Mouse (Mus musculus): ENCODE measurements around the gene Maml2. TPM values are rescaled to one million over a fixed set of nuclear protein-coding genes. Genes with fewer than 3 reads are reported as not detected.

Gene Maml2
- total RNA-seq (2021) = 1 to 10 TPM; 6.2 to 7.1 TPM

DNA sequence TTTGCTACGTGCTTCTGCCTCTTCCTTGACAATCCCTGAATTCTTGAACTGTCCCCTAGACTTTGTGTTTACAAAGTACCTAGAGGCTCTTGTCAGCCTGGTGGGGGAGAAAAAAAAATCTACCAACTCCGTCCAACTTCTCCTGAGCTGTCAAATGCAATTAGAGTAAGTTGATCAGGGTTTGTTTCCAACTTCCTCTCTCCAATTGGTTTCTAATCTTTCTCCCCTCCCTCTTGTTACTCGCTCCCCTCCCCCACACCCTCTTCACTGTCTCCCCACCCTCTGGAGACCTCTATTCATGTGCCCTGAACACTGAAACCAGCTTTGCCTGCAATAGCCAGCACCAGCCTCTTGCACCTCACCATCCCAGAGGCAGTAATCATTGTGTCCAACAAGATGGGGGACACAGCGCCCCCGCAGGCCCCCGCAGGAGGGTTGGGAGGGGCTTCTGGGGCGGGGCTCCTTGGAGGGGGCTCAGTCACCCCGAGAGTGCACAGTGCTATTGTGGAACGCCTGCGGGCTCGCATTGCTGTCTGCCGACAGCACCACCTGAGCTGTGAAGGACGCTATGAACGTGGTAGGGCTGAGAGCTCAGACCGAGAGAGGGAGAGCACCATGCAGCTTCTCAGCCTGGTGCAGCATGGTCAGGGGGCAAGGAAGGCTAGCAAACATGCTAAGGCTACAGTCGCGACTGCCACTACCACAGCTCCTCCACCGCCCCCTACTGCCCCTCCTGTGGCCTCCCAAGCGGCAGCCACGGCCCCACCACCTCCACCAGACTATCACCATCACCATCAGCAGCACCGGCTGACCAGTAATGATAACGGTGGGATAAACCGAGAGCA is at the start of gene Maml2:
Maml2 (plus strand) TSS at position 290 of the 845 bp plus-strand sequence.
- intact Hi-C loops (cut with DNase I) = loop anchor here (2.0 kb wide), 3 partner anchors 51 to 383 kb away; partner anchors contain the start of gene Ccdc82
- peak; percentile 24 to 33 for DNase-seq (ENCODE audit: low spot score in 2 of 2)

DNA sequence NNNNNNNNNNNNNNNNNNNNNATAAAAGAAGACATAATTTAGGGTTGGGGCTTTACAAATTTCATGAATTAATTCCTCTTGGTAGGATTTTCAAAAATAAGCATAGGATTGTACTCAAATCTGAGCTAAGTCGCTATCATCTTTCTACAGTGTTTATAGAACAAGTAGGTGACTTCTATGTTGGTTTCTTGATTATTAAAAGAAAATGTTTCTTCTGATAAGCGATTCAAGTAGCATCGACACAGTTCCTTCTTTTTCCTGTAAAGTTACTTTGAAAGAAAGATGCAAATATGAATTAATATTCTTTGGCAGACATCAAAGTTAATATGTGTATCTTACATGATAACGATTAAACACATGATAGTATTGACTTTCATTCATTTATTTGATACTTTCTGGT is 49.7 kb upstream of the Maml2 start:
- intact Hi-C loops (cut with DNase I) = no loop called here

DNA sequence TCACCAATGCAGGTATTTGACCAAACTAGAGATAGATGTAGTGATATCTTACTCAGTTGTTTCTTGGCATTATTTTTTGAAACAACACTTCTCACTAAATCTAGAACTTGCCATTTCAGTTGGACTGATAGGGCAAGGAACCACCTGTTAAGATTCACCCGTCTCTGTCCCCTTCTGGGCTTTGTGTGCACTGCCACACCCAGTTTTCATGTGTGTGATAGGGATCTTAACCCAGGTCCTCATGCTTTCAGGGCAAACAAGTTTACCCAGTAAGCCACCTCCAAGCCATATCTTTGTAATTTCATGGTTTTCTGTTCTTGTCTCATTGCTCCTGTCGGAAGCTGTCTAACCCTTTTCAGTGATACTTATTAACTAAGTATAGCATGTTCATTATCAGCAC is 46.5 kb upstream of the Maml2 start:
- intact Hi-C loops (cut with DNase I) = no loop called here
- DNase-seq (ENCODE audit: low spot score in 2 of 2) = no peak

More for the DNA sequence above, 49.7 kb upstream of the Maml2 start:
- DNase-seq (ENCODE audit: low spot score in 2 of 2) = no peak

- no peak for DNase-seq (ENCODE audit: low spot score in 2 of 2)
Observed at GRCm38 (mm10) chr9:13256726-13257125, 41.0 kb upstream of the Maml2 start.

DNA sequence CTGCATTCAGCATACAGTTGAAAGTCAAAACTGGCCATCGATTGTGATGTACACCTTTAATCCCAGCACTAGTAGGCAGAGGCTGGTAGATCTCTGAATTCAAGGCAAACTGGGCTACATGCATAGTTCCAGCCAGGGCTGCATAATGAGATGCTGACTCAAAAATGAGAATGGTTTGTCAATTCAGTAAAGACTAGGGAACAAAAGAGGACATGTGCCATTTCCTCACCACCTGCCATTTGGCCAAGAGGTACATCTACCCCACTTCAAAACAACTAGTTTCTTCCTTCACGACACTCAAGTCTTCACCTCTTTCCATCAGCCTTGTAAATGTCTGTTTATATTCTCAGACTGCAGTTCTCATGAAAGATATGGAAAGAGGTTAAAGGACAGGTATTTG is 39.6 kb upstream of the Maml2 start:
- DNase-seq (ENCODE audit: low spot score in 2 of 2) = no peak

More at GRCm38 (mm10) chr9:13256726-13257125, 41.0 kb upstream of the Maml2 start:
- intact Hi-C loops (cut with DNase I) = no loop called here

DNA sequence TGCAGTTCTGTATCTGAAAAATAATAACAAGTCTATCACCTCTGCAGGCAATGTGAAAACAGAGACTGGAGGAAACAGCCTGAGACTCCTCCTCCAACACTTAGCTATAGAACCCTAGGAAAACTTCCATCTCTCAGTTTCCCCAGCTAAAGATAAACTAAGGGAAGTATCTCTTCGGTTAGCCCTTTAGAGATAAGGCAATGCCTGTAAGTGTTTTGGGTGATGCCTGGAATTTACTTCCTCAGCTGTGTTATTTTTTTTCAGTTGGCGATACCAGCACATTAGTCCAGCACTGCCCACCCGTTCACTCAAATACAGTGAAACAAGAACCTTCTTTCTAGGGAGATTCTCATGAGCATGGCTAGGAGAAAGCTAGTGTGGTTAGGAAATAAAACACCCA is 36.8 kb upstream of the Maml2 start:
- intact Hi-C loops (cut with DNase I) = no loop called here
- DNase-seq (ENCODE audit: low spot score in 2 of 2) = no peak

More for the DNA sequence above, 39.6 kb upstream of the Maml2 start:
- intact Hi-C loops (cut with DNase I) = no loop called here

DNA sequence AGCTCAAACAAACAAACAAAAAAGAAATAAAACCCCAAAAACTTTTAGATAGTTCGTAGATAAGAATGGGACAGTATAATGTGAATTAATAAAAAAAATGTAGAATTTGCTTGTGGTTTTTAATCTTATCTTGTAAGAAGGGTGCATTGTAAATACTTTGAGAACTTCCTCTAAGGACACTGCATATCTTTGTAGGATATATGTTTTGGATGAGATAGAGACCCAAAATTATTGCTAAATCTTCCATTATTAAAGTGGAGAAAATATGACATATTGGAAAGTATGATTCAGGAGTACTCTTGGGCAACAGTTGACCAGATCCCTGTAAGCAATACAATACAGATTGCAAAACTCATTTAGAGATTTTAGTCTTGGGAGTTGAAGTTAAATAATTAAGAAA is 24.5 kb upstream of the Maml2 start:
- DNase-seq (ENCODE audit: low spot score in 2 of 2) = no peak
- intact Hi-C loops (cut with DNase I) = no loop called here

- no peak for DNase-seq (ENCODE audit: low spot score in 2 of 2)
- intact Hi-C loops (cut with DNase I) = no loop called here
Observed at GRCm38 (mm10) chr9:13287482-13287881, 10.3 kb upstream of the Maml2 start.

DNA sequence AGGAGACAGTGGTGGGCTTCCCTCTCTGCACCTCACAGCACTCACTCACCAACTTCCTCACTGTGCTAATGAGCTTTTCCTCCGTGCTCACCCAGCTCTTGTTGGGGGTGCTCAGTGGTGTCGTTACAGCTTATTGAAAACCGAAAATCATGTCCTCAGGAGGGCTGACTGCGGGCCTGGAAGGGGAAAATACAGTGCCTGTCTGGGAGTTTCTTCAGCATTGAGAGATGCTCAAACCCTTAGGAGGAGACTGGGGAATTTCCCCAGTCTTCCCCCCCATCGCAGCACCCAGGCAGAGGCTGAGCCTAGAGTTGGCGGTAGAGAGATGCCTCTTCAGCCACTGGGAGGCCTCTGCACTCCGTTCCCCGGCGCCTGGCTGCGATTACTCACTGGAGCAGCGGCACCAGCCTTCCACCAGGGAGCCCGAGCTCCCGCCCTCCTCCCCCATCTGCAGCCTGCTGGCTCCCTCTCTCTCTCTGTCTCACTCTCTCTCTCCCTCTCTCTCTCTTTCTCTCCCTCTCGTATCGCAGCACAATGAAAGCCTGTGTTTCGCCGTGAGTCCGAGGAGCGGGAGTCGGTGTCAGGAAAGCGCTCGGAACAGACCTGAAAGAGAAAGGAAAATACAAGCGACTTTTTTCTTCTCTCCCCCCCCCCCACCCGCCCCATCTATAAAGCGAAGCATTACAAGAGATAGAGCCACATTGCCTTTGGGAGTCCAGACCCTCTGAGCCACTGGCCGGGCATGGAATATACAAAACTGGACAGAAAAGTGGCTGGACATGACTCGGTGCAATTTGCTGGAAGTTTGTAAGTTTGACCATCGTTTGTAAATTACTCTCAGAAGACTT is 1.3 kb upstream of the Maml2 start:
- peak; percentile 85 for DNase-seq (ENCODE audit: low spot score in 2 of 2)
- intact Hi-C loops (cut with DNase I) = loop anchor here (2.0 kb wide), 2 partner anchors 50 to 356 kb away; partner anchors contain the start of gene Ccdc82

- no peak for DNase-seq (ENCODE audit: low spot score in 2 of 2)
- intact Hi-C loops (cut with DNase I) = loop anchor here (2.0 kb wide), 2 partner anchors 50 to 356 kb away; partner anchors contain the start of gene Ccdc82
Observed at GRCm38 (mm10) chr9:13297122-13297667, 562 bp upstream of the Maml2 start.

DNA sequence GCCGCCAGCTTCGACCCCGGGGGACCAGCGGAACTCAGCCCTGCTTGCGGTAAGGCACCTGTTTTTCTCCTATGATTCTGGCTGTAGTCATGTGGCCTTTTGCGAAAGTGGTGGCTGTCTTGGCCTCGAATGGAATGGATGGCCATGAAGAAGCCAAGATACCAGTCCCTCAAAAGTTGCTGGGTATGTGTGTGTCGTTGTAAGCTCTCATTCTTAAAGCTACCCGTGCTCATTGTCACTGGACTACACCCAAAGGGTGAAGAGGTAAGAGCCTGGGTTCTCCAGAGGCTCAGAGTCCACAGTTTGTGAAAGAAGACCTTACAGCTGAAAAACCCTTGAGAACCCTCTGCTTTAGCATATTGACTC is 739 bp downstream of the Maml2 start:
- no peak for DNase-seq (ENCODE audit: low spot score in 2 of 2)
- intact Hi-C loops (cut with DNase I) = loop anchor here (2.0 kb wide), 1 partner anchor 382 kb away; no protein-coding TSS in a partner anchor

GRCm38 (mm10) chr9:13299190-13299589 is 1.4 kb downstream of the Maml2 start:
- intact Hi-C loops (cut with DNase I) = loop anchor here (2.0 kb wide), 1 partner anchor 382 kb away; no protein-coding TSS in a partner anchor
- no peak for DNase-seq (ENCODE audit: low spot score in 2 of 2)

GRCm38 (mm10) chr9:13300041-13300441 is 2.3 kb downstream of the Maml2 start:
- DNase-seq (ENCODE audit: low spot score in 2 of 2) = no peak
- intact Hi-C loops (cut with DNase I) = no loop called here

DNA sequence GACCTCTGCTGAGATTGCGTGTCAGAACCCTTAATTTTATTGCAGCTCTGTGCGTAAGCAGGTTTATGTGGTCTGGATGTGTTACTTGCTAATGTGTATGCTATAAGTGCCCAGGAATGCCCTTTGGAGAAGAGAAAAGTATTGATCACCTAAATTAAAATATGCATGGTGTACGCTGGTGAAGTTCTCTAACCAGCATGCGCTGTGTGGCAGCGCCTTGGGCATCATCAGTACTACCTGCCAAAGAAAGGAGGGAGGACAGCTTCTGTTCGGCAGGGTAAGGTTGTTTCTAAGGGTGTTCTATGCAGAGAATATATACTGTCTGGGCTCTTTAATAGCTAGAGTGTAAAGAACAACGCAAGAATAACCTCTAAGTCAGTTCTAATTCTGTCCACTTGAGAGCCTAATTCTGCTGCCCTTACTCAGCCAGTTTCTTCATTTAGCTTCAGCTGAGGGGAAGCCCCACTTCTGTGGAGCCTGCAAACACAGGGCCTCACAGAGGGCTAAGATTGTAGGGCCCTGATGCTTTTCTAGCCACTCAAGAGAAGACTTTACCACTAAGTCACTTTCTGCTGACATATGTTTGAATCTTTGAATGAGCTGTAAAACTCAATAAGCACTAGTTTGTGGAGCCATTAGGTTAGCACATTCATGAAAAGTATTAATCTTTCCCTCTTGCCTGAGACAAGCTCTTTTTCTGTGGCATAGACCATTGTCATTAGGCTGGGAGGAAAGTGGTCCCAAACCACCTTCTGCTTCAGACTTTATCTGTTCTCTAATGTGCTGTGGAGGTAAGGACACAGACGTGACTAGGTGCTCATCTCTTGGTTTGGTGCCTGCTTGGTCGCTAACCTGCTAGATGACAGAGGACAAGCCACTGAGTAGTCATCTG is 3.4 kb downstream of the Maml2 start:
- intact Hi-C loops (cut with DNase I) = no loop called here
- no peak for DNase-seq (ENCODE audit: low spot score in 2 of 2)

DNA sequence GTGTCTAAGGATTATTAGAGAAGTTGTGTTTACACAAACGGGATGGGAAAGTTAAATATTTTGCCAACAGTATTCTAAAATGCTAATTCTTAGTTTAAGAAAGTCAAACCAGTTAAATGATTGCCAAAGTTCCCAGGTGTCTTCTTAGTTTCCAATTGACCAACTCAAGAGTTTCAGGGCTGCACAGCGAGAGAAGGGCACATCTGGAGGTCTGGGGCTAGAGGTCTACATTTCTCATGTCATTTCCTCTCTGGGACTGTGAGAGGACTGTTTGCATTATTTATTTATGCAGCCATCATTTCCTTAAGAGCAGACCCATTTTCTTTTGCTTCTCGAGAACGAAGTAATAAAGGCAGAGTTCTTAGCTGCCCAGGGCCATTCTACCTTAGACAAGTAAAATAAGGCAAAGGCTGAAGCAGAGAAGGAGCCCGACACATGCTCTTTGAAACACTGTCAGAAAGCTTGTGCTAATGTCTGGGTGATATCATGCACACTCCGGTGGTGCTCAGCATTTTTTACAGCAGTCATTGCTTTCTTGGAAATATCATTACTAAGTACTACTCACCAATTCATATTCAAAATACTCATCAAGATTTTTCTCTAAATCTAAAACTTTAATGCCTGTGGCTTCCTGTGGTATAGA is 4.5 kb downstream of the Maml2 start:
- no peak for DNase-seq (ENCODE audit: low spot score in 2 of 2)
- intact Hi-C loops (cut with DNase I) = no loop called here

- intact Hi-C loops (cut with DNase I) = no loop called here
- no peak for DNase-seq (ENCODE audit: low spot score in 2 of 2)
Observed at GRCm38 (mm10) chr9:13303099-13303771, 5.5 kb downstream of the Maml2 start.

GRCm38 (mm10) chr9:13303976-13304375 is 6.2 kb downstream of the Maml2 start:
- intact Hi-C loops (cut with DNase I) = no loop called here
- no peak for DNase-seq (ENCODE audit: low spot score in 2 of 2)

- no peak for DNase-seq (ENCODE audit: low spot score in 2 of 2)
- intact Hi-C loops (cut with DNase I) = no loop called here
Observed at GRCm38 (mm10) chr9:13306471-13306870, 8.7 kb downstream of the Maml2 start.

Data from left cerebral cortex, postnatal 36 days (tissue).